Mouse (Mus musculus): Measurements from ENCODE around the gene Jak3.

- TF ChIP-seq POLR2A (IDR thresholded peaks at IDR 0.05; ENCODE audit: borderline replicate concordance, extremely low read depth, insufficient read depth, insufficient read length, poor library complexity, severe bottlenecking) (no peak), CTCF (IDR thresholded peaks at IDR 0.05; ENCODE audit: borderline replicate concordance, extremely low read depth, insufficient read depth, insufficient read length) (no peak)
These were observed 41.0 kb downstream of the Jak3 start for GRCm38 (mm10) chr8:71717096-71717495.

Measured in brain, embryonic 14.5 days (tissue).